Mouse (Mus musculus): ENCODE measurements around the gene Pa2g4. TPM values are rescaled to one million over a fixed set of nuclear protein-coding genes. Genes with fewer than 3 reads are reported as not detected.
"Not testable (repeated sequence)": the region's sequence is repeated elsewhere in the genome, so short reads cannot be mapped to it uniquely, and the experiment has no call there.

The Pa2g4 gene
- 231 and 262 TPM in 2 replicates for polyA plus RNA-seq (2016; fragmentation: Nextera tagmentation; extraction: Ambion mirVana)

GRCm38 (mm10) chr10:128565788-128566531 lies at the start of gene Pa2g4:
Gene Pa2g4, minus strand, starts transcription at chr10:128565987.
- Histone ChIP-seq H3K27ac (replicated peaks) (peak within 1 kb of the TSS; percentile 86), H3K36me3 (peaks cover 31% of the 10 kb centered on the region), H3K4me1 (peaks cover 27% of the 10 kb centered on the region), H3K4me3 (peak within 1 kb of the TSS; percentile 65), H3K9me3 (replicated peaks) (no peaks in the 10 kb centered on the region), H3K27me3 (ENCODE audit: low read depth, poor library complexity, severe bottlenecking) (no peaks in the 10 kb centered on the region)
- peak; percentile 100 for DNase-seq (ENCODE audit: low spot score)
- under 1% methylated on average over 58 of the region's 58 CpGs for WGBS

- no peak overlapping the region for H3K27ac ChIP-seq (replicated peaks)
- no peak overlapping the region for H3K4me3 ChIP-seq
- 64% methylated on average over 3 of the region's 3 CpGs for WGBS
- 0 out of 2 replicates have a peak, but pooled peaks cover 4% of the 10 kb centered on the region for H3K4me1 ChIP-seq
- no peaks in the 10 kb centered on the region for H3K27me3 ChIP-seq (ENCODE audit: low read depth, poor library complexity, severe bottlenecking)
- H3K36me3 ChIP-seq: no peaks in the 10 kb centered on the region
- DNase-seq (ENCODE audit: low spot score): no peak
- H3K9me3 ChIP-seq (replicated peaks): no peaks in the 10 kb centered on the region
These were observed 49.1 kb upstream of the Pa2g4 start for GRCm38 (mm10) chr10:128614934-128615333.

GRCm38 (mm10) chr10:128613820-128614219 lies 48.0 kb upstream of the Pa2g4 start:
- H3K9me3 ChIP-seq (replicated peaks); H3K36me3 ChIP-seq; H3K4me1 ChIP-seq; DNase-seq (ENCODE audit: low spot score); H3K27me3 ChIP-seq (ENCODE audit: low read depth, poor library complexity, severe bottlenecking); H3K27ac ChIP-seq (replicated peaks); H3K4me3 ChIP-seq: not testable (repeated sequence)
- WGBS: 76% methylated on average over 4 of the region's 4 CpGs

- no peaks in the 10 kb centered on the region for H3K27me3 ChIP-seq (ENCODE audit: low read depth, poor library complexity, severe bottlenecking)
- no peaks in the 10 kb centered on the region for H3K9me3 ChIP-seq (replicated peaks)
- WGBS: 42% methylated on average over 6 of the region's 6 CpGs
- no peak overlapping the region for H3K27ac ChIP-seq (replicated peaks)
- DNase-seq (ENCODE audit: low spot score): no peak
- no peak overlapping the region; the same call in 1 of the 2 replicates for H3K4me3 ChIP-seq
- H3K4me1 ChIP-seq: 0 out of 2 replicates have a peak, but pooled peaks cover 4% of the 10 kb centered on the region
- no peaks in the 10 kb centered on the region for H3K36me3 ChIP-seq
These were observed 47.3 kb upstream of the Pa2g4 start for GRCm38 (mm10) chr10:128613154-128613440.

GRCm38 (mm10) chr10:128612433-128613153 lies 46.8 kb upstream of the Pa2g4 start:
- WGBS: 16% methylated on average over 16 of the region's 16 CpGs
- no peaks in the 10 kb centered on the region for H3K9me3 ChIP-seq (replicated peaks)
- H3K4me1 ChIP-seq: 0 out of 2 replicates have a peak, but pooled peaks cover 4% of the 10 kb centered on the region
- peak overlapping the region; percentile 2; the same call in 1 of the 2 replicates for H3K4me3 ChIP-seq
- no peaks in the 10 kb centered on the region for H3K27me3 ChIP-seq (ENCODE audit: low read depth, poor library complexity, severe bottlenecking)
- no peaks in the 10 kb centered on the region for H3K36me3 ChIP-seq
- peak; percentile 72 for DNase-seq (ENCODE audit: low spot score)
- H3K27ac ChIP-seq (replicated peaks): no peak overlapping the region

- 41% methylated on average over 2 of the region's 2 CpGs for WGBS
- no peak overlapping the region for H3K4me3 ChIP-seq
- no peak for DNase-seq (ENCODE audit: low spot score)
- no peaks in the 10 kb centered on the region for H3K4me1 ChIP-seq
- no peak overlapping the region for H3K27ac ChIP-seq (replicated peaks)
- no peaks in the 10 kb centered on the region for H3K9me3 ChIP-seq (replicated peaks)
- H3K27me3 ChIP-seq (ENCODE audit: low read depth, poor library complexity, severe bottlenecking): no peaks in the 10 kb centered on the region
- H3K36me3 ChIP-seq: no peaks in the 10 kb centered on the region
These were observed 40.7 kb upstream of the Pa2g4 start for GRCm38 (mm10) chr10:128606483-128606882.

GRCm38 (mm10) chr10:128602470-128603128 lies 36.8 kb upstream of the Pa2g4 start:
- WGBS: 92% methylated on average over 4 of the region's 4 CpGs
- DNase-seq (ENCODE audit: low spot score): no peak
- Histone ChIP-seq H3K36me3 (no peaks in the 10 kb centered on the region), H3K4me1 (no peaks in the 10 kb centered on the region), H3K27ac (replicated peaks) (no peak overlapping the region), H3K9me3 (replicated peaks) (no peaks in the 10 kb centered on the region), H3K27me3 (ENCODE audit: low read depth, poor library complexity, severe bottlenecking) (no peaks in the 10 kb centered on the region), H3K4me3 (no peak overlapping the region)

GRCm38 (mm10) chr10:128601499-128601898 lies 35.7 kb upstream of the Pa2g4 start:
- no peaks in the 10 kb centered on the region for H3K4me1 ChIP-seq
- no peak overlapping the region for H3K4me3 ChIP-seq
- 79% methylated on average over 1 of the region's 1 CpGs for WGBS
- DNase-seq (ENCODE audit: low spot score): no peak
- H3K9me3 ChIP-seq (replicated peaks): no peaks in the 10 kb centered on the region
- H3K36me3 ChIP-seq: no peaks in the 10 kb centered on the region
- no peaks in the 10 kb centered on the region for H3K27me3 ChIP-seq (ENCODE audit: low read depth, poor library complexity, severe bottlenecking)
- H3K27ac ChIP-seq (replicated peaks): no peak overlapping the region

GRCm38 (mm10) chr10:128598476-128598875 lies 32.7 kb upstream of the Pa2g4 start:
- H3K27ac ChIP-seq (replicated peaks): no peak overlapping the region
- no peak overlapping the region for H3K4me3 ChIP-seq
- no peaks in the 10 kb centered on the region for H3K36me3 ChIP-seq
- no peaks in the 10 kb centered on the region for H3K4me1 ChIP-seq
- 87% methylated on average over 2 of the region's 2 CpGs for WGBS
- H3K27me3 ChIP-seq (ENCODE audit: low read depth, poor library complexity, severe bottlenecking): no peaks in the 10 kb centered on the region
- no peaks in the 10 kb centered on the region for H3K9me3 ChIP-seq (replicated peaks)
- no peak for DNase-seq (ENCODE audit: low spot score)

- 80% methylated on average over 5 of the region's 5 CpGs for WGBS
- Histone ChIP-seq H3K36me3 (no peaks in the 10 kb centered on the region), H3K9me3 (replicated peaks) (no peaks in the 10 kb centered on the region), H3K4me3 (no peak overlapping the region), H3K4me1 (peaks cover 19% of the 10 kb centered on the region), H3K27me3 (ENCODE audit: low read depth, poor library complexity, severe bottlenecking) (peaks cover 21% of the 10 kb centered on the region), H3K27ac (replicated peaks) (no peak overlapping the region)
- DNase-seq (ENCODE audit: low spot score): no peak
These were observed 27.0 kb upstream of the Pa2g4 start for GRCm38 (mm10) chr10:128592797-128593196.

GRCm38 (mm10) chr10:128591436-128591835 lies 25.6 kb upstream of the Pa2g4 start:
- H3K4me3 ChIP-seq: no peak overlapping the region
- H3K36me3 ChIP-seq: no peaks in the 10 kb centered on the region
- DNase-seq (ENCODE audit: low spot score): no peak
- peaks cover 34% of the 10 kb centered on the region for H3K27me3 ChIP-seq (ENCODE audit: low read depth, poor library complexity, severe bottlenecking)
- H3K4me1 ChIP-seq: peaks cover 26% of the 10 kb centered on the region
- no peaks in the 10 kb centered on the region for H3K9me3 ChIP-seq (replicated peaks)
- 86% methylated on average over 6 of the region's 6 CpGs for WGBS
- no peak overlapping the region for H3K27ac ChIP-seq (replicated peaks)

- Histone ChIP-seq H3K27me3 (ENCODE audit: low read depth, poor library complexity, severe bottlenecking) (peaks cover 46% of the 10 kb centered on the region), H3K4me3 (peak overlapping the region; percentile 78), H3K27ac (replicated peaks) (peak overlapping the region; percentile 77), H3K4me1 (peaks cover 28% of the 10 kb centered on the region), H3K36me3 (no peaks in the 10 kb centered on the region), H3K9me3 (replicated peaks) (no peaks in the 10 kb centered on the region)
- DNase-seq (ENCODE audit: low spot score): peak; percentile 79
- WGBS: under 1% methylated on average over 43 of the region's 43 CpGs
These were observed 24.5 kb upstream of the Pa2g4 start for GRCm38 (mm10) chr10:128590193-128590690.
